Mouse (Mus musculus) layer of hippocampus, postnatal 10 days (tissue): ENCODE results near the gene Acot8. TPM values are rescaled to one million over a fixed set of nuclear protein-coding genes. Genes with fewer than 3 reads are reported as not detected.
"Not testable (repeated sequence)": the region's sequence is repeated elsewhere in the genome, so short reads cannot be mapped to it uniquely, and the experiment has no call there.

Experiments used
- DNase-seq, 2 experiments: peaks; one replicate each; pipeline ENCODE4 v3.0.0; 2021; ENCODE audit warnings: low spot score in 2 of 2
- total RNA-seq, 2 experiments: library from RNA; stranded (reverse); gene quantifications; 2 replicates each; pipeline ENCODE4 v1.2.3; 2021

The Acot8 gene
- total RNA-seq, 2 experiments from 2014 or later: 24.1 to 28.6 TPM

GRCm38 (mm10) chr2:164815348-164815747 lies 10.7 kb upstream of the Acot8 start:
- DNase-seq: no peak

DNA sequence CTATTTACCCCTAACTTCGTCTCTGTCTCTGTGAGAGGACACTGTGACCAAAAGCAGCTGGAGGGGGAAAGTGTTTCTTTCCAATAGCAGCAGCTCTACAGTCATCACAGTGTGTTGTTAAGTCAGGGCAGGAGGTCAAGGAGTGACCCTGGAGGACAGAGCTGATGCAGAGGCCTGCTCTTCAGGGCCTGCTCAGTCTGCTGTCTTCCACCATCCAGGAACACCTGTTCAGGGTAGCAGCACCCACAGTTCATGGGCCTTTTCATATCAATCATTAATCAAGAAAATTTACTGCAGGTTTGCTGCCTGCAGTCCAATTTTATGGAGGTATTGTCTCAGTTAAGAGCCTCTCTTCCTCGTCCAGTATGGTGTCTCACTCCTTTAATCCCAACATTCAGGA lies 8.9 kb upstream of the Acot8 start:
- no peak for DNase-seq

GRCm38 (mm10) chr2:164806614-164807013 lies 1.9 kb upstream of the Acot8 start:
- no peak for DNase-seq

GRCm38 (mm10) chr2:164805332-164805718 lies 643 bp upstream of the Acot8 start:
- no peak for DNase-seq

- no peak for DNase-seq
Measured at GRCm38 (mm10) chr2:164803921-164804313, 765 bp downstream of the Acot8 start.

GRCm38 (mm10) chr2:164803201-164803920 lies 1.3 kb downstream of the Acot8 start:
- no peak for DNase-seq

- no peak for DNase-seq
Measured at GRCm38 (mm10) chr2:164800252-164801004, 4.3 kb downstream of the Acot8 start.

DNA sequence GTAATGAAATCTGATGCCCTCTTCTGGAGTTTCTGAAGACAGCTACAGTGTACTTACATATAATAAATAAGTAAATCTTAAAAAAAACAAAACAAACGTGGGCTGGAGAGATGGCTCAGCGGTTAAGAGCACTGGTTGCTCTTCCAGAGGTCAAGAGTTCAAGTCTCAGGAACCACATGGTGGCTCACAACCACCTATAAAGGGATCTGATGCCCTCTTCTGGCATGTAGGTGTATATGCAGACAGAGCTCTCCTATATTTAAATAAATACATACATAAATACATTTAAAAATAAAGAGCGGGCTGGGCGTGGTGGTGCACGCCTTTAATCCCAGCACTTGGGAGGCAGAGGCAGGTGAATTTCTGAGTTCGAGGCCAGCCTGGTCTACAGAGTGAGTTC lies 6.1 kb downstream of the Acot8 start:
- not testable (repeated sequence) for DNase-seq

DNA sequence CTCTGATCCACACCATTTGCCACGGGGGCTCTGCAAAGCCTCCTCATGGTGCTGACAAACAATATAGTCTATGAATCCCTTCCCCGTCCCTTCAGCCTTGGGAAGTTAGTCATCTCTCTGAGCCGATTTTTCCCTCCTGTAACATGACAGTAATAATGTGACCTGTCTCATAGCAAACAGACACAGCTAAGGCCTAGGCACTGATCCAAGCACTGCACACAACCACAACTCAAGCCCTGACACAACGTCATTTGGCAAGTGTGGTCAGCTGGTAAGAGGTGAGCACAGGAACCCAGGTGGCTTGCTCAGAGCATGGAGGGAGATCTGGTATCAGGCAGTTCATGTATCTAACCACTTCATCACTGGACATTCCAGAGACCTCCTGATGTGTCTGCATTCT lies 8.8 kb downstream of the Acot8 start:
- DNase-seq: no peak

- DNase-seq: peak; percentile 80 to 88
Measured at GRCm38 (mm10) chr2:164794293-164794692, 10.4 kb downstream of the Acot8 start.

DNA sequence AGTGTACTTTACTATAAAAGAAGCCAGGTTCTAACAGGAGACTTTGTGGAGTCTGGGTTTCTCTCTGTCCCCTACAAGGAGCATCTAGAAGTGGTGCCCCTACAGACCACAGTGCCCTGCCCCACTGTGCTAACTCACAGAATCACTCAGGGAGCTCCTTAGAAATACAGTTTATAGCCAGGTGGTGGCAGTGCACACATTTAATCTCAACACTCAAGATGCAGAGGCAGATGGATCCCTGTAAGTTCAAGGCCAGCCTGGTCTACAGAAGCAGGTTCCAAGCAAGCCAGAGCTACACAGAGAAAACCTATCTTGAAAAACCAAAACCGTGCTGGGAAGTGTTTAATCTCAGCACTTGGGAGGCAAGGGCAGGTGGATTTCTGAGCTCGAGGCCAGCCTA lies 10.9 kb downstream of the Acot8 start:
- no peak for DNase-seq

- peak; percentile 44 to 64 for DNase-seq
Measured at GRCm38 (mm10) chr2:164793236-164793635, 11.4 kb downstream of the Acot8 start.

DNA sequence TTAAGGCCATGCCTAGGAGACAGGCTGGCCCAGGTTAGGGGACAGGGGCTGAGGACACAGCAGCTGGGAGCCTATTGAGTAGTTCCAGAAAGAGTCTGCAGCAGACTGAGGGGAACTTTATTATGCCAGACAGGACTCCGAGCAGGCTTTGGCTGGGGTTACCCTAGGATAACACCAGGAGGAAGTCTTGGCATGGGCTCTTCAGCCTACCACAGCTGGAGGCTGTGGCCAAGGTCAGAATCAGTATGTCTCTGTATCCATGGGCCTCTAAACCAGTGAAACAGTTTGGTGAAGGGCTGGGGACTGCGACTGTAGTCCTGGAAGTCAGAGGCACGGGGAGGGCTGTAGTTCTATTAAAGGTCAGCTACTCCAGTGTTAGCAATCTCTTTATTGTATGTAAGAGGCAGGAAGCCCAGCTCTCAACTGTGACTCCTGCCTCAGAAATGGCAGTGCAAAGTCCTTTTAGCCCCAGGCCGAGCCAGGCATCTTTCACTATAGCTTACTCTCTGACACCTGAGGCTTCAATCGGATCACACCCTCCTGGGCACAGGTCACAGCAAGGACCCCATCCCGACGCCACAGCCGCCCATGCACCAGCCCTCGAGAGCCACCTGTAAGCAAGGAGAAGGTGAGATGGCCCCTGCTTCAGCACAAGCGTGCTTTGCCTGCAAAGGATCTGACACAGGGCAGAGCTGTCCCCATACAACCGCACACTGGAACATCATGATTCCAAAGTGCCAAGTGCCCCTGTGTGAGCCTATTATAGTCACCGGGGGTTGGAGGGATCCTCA lies 12.1 kb downstream of the Acot8 start:
- no peak for DNase-seq

GRCm38 (mm10) chr2:164791841-164792261 lies 12.8 kb downstream of the Acot8 start:
- no peak for DNase-seq

DNA sequence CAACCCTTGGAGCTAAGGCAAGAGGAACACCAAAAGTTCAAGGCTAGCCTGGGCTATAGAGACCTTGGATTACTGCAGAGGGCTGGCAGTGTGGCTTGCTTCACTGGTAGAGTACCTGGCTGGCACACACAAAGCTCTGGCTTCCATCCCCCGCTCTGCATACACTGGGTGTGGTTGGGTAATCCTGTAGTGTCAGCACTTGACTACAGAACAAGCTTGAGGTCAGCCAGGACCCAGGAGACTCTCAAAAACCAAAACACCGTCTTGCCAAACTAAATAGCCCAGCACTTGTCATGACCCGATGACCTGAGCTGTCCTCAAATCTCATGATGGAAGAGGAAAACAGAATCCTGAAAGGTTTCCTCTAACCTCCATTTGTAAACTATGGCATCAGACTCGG lies 14.2 kb downstream of the Acot8 start:
- no peak for DNase-seq

DNA sequence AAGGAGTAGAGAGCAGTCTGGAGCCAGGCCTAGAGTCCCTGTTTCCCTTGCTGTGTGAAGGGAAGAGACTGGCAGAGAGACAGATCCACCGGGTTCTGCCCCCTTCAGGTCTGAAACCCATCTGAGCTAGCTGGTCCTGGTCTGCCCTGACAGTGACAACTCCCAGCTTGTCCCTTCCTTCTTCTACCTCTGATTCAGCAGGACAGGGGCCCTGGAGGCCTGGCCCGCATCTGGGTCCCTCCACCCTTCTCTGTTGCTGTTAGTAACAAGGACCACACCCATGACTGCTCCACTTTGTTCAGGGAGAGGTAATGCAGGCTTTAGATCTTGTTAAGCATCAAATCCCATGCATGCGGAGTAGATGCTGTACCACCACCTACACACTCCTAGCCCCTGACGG lies 16.3 kb downstream of the Acot8 start:
- DNase-seq: no peak

DNA sequence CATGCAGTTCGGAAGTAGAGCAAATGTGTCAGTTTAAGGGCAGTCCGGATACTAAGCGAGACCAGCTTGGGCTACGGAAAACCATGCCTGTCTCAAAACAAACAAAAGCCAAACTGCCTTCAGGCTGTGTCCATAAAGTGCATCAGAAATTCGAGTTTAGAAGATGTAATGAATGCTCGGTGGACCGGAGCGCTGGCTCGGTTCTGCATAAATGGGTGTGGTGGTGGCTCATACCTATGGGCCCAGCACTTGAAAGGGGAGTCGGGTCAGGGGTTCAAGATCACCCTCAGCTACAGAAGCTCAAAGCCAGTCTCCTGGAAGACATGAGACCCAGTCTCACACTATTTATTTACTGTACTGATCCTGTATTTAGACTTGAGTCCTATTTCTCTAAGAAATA lies 16.9 kb downstream of the Acot8 start:
- no peak for DNase-seq

- DNase-seq: no peak
Measured at GRCm38 (mm10) chr2:164787032-164787431, 17.6 kb downstream of the Acot8 start.

DNA sequence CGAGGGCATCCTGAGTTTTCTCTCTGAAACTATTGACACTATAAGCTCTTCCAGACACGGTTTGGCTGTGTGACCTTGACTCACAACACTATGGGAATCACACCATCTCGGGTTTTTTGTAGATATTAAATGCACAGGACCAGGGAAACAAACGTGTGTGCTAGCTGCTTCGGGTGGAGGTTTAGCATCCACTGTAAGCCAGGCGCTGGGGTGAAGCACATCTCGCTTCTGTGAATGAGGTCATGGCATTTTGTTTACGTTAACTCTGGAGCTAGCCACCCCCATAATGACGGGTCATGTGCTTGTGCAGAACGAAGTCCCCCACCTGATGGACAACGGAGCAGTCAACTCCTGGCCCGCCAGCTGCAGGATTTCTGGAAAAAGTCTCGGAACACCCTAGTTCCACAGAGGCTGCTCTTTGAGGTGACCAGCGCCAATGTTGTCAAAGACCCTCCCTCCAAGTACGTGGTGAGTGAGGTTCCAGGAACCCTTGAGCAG lies 18.2 kb downstream of the Acot8 start:
- peak in 1 of 2 experiments; percentile 40 for DNase-seq

GRCm38 (mm10) chr2:164785481-164786387 lies 18.9 kb downstream of the Acot8 start, which contains the start of gene Snx21:
Gene Snx21, plus strand, starts transcription at chr2:164785823.
- DNase-seq: peak; percentile 76 to 88
